Comparison of ENCODE assay signal across 24 mouse cellular contexts in the genomic region with DNA sequence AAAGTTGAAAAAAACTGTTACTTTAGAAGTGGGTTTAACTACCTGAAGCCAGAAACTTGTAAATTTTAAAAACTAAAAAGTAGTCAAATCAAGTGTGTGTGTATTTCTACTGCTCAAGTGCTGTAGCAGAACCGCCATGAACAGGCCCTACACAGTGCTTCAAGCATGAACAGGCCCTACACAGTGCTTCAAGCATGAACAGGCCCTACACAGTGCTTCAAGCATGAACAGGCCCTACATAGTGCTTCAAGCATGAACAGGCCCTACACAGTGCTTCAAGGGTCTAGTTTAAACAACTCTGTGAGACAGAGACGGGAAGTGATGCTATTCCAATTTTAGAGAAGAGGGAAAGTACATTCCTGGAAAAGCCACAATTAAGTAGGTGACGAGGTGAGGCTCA. TPM values are rescaled to one million over a fixed set of nuclear protein-coding genes. Genes with fewer than 3 reads are reported as not detected.
A peak's percentile ranks its signal among the peaks of the same experiment; 100 is the strongest.
DNase-seq lines count a peak whose midpoint lies in the region; ATAC-seq and TF ChIP-seq lines count a peak whose summit lies in the region.
"Had no signal": no experiment of that assay in that cellular context is flagged by ENCODE, and none has a peak within 500 bp of the region (broad histone marks: within the 10 kb centered on the region; RNA-seq: fewer than 3 reads in every experiment).

No protein-coding gene starts in this region.

- 64% methylated on average over 3 of the region's 3 CpGs for WGBS in lung, postnatal 0 days

- H3K4me2 ChIP-seq in lung, postnatal 0 days (replicated peaks; ENCODE audit: low read depth, low read length): no peak overlapping the region
- H3K4me2 ChIP-seq: embryonic facial prominence, embryonic 12.5 days; forebrain, embryonic 13.5 days; forebrain, embryonic 15.5 days had no signal

- H3K4me1 ChIP-seq in lung, postnatal 0 days (ENCODE audit: insufficient read depth, low read depth, low read length): no peaks in the 10 kb centered on the region
- H3K4me1 ChIP-seq: embryonic facial prominence, embryonic 10.5 days; embryonic facial prominence, embryonic 12.5 days; forebrain, embryonic 13.5 days; forebrain, embryonic 15.5 days had no signal

- peak; percentile 90 for ATAC-seq in lung, postnatal 0 days
- ATAC-seq: activated CD4-positive, CD25-positive, alpha-beta regulatory T cell, adult 4 months; CD4-positive, CD25-positive, alpha-beta regulatory T cell, adult 4 months; forebrain, embryonic 13.5 days; forebrain, embryonic 15.5 days; Patski had no signal

- intact Hi-C loops in heart, postnatal 25 days (cut with DNase I): no loop called here

- H3K9ac ChIP-seq in lung, postnatal 0 days (replicated peaks; ENCODE audit: low read depth): no peak overlapping the region
- H3K9ac ChIP-seq: embryonic facial prominence, embryonic 12.5 days; forebrain, embryonic 13.5 days; forebrain, embryonic 15.5 days had no signal

- H3K27ac ChIP-seq in lung, postnatal 0 days (ENCODE audit: low read length): no peak overlapping the region
- H3K27ac ChIP-seq: embryonic facial prominence, embryonic 10.5 days; embryonic facial prominence, embryonic 12.5 days; forebrain, embryonic 13.5 days; forebrain, embryonic 15.5 days had no signal

- no peak for TF ChIP-seq EP300 in lung, postnatal 0 days (IDR thresholded peaks at IDR 0.05)

- DNase-seq in heart, adult 11 months: peak; percentile 22
- no peak for DNase-seq in heart, postnatal 25 days (ENCODE audit: low spot score)
- DNase-seq in lung, postnatal 0 days (ENCODE audit: low spot score): peak; percentile 39
- no peak for DNase-seq in lung, postnatal 10 days
- peak; percentile 14 for DNase-seq in lung, postnatal 36 days
- DNase-seq in lung, postnatal 14 days: no peak
- DNase-seq: adrenal gland, adult 8-10 months; adrenal gland, postnatal 14 days; adrenal gland, postnatal 36 days; B cell, adult 2 months; cerebellum, adult 11-12 months; cerebellum, adult 2 months; cerebellum, adult 9-10 months; cerebellum, postnatal 10 days; cerebellum, postnatal 25 days had no signal

- no peaks in the 10 kb centered on the region for H3K27me3 ChIP-seq in lung, postnatal 0 days (replicated peaks; ENCODE audit: insufficient read depth, low read length)
- H3K27me3 ChIP-seq: CH12.LX; embryonic facial prominence, embryonic 12.5 days; forebrain, embryonic 13.5 days; forebrain, embryonic 15.5 days; Patski had no signal

- no peaks in the 10 kb centered on the region for H3K9me3 ChIP-seq in lung, postnatal 0 days (ENCODE audit: low read length)
- H3K9me3 ChIP-seq: embryonic facial prominence, embryonic 10.5 days; embryonic facial prominence, embryonic 12.5 days; forebrain, embryonic 13.5 days; forebrain, embryonic 15.5 days; G1E had no signal

- no peak overlapping the region for H3K4me3 ChIP-seq in lung, postnatal 0 days (ENCODE audit: low read depth, low read length)
- H3K4me3 ChIP-seq: embryonic facial prominence, embryonic 10.5 days; embryonic facial prominence, embryonic 12.5 days; forebrain, embryonic 13.5 days; forebrain, embryonic 15.5 days had no signal

- H3K36me3 ChIP-seq in lung, postnatal 0 days (ENCODE audit: insufficient read depth, low read length): peaks cover 24% of the 10 kb centered on the region

- no peak for TF ChIP-seq CTCF in lung, postnatal 0 days (IDR thresholded peaks at IDR 0.05)

RNA-seq across cellular contexts. Expression of gene Dnajc13, which starts 51.3 kb away (rescaled TPM):
- 10 to 100 TPM; 34.0 to 36.3 TPM for total RNA-seq in heart, postnatal 25 days (2021)
- 9.9 and 10.6 TPM in 2 replicates for polyA plus RNA-seq in lung, postnatal 0 days (2015; fragmentation: Nextera tagmentation; extraction: Ambion mirVana)

Comparison
In these comparisons a context has a peak if more than half of its experiments do, and no peak if none do; other contexts are left out.
1. DNase-seq: peak in heart, adult 11 months (single experiment), lung, postnatal 0 days (single experiment) and lung, postnatal 36 days (single experiment); none in heart, postnatal 25 days (single experiment), lung, postnatal 10 days (single experiment) and lung, postnatal 14 days (single experiment).